Mouse (Mus musculus): ENCODE data around the gene Rack1.

DNA sequence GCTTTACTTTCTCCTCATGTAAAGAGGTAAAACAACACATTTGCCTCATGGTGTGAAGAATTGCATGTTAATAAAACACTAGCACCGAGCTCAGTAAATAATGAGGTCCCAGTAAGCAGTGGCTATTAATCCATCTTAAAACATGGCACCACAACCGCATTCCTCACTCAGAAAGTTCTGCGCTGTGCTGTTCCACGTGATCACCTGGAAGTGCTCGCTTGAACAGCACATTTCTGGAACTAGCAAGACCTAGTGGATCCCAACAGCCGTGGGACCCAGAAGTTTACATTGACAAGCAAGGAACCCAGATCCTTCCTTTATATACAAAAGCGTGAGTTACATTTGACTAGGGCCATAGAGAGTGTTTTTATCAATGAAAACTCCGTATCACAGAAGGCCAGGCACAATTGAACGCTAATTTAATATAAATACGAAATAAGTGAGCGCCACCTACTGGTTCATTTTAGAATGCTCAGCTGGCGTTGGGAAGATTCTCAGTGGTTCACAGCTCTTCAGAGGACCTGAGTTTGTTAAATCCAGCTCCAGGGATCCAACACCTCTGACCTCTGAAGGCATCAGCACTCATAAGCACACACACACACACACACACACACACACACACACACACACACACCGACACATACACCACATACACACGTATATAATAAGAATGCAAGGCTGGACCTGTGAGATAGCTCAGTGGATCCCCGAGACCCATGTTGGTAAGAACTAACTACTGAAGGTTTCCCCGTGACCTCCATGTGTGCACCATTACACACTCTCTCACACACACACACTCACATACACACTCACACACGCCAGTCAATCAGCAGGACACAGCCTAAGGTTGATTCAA lies 25.5 kb upstream of the Rack1 start:
- no peak for TF ChIP-seq POLR2A (IDR thresholded peaks at IDR 0.05; ENCODE audit: borderline replicate concordance, insufficient read depth, low read length)
- no peak for TF ChIP-seq CTCF (IDR thresholded peaks at IDR 0.05; ENCODE audit: borderline replicate concordance, insufficient read depth, low read depth, low read length)
